Mouse (Mus musculus) bone marrow, adult 2 months (tissue): ENCODE results near the gene Actr1a. TPM values are rescaled to one million over a fixed set of nuclear protein-coding genes. Genes with fewer than 3 reads are reported as not detected.

ENCODE experiments used
- H3K27ac ChIP-seq: fragments of 200-500 bp; 2 replicates; pipeline ENCODE4 v1.5.1; 2012; ENCODE audit warnings: low read depth, mild to moderate bottlenecking, control low read depth, inconsistent platforms, low read length; ENCODE audit not compliant: control insufficient read depth, poor library complexity, insufficient read depth
- H3K4me1 ChIP-seq: fragments of 200-500 bp; 2 replicates; pipeline ENCODE4 v1.6.1; 2011; ENCODE audit warnings: low read length; ENCODE audit not compliant: control insufficient read depth, insufficient read depth
- H3K4me3 ChIP-seq: fragments of 200-500 bp; replicated peaks from 2 replicates; pipeline ENCODE3; 2011; ENCODE audit warnings: mild to moderate bottlenecking, low read depth, low read length, control low read depth; ENCODE audit not compliant: control insufficient read depth
- CTCF ChIP-seq: fragments of 200-500 bp; IDR thresholded peaks from 2 replicates; pipeline ENCODE4 v1.5.1; 2011; ENCODE audit warnings: low read length, control low read depth; ENCODE audit not compliant: control insufficient read depth, insufficient read depth
- POLR2A ChIP-seq: fragments of 200-500 bp; IDR thresholded peaks from 2 replicates; pipeline ENCODE4 v1.6.1; 2011; ENCODE audit warnings: low read depth, mild to moderate bottlenecking, control low read depth, low read length, borderline replicate concordance; ENCODE audit not compliant: control insufficient read depth
- WGBS: fragments of 180-500 bp; shearing (Covaris S2); methylation state at CpG from one replicate; pipeline ENCODE4 v1.1.7; 2018; 5-methylcytosine and 5-hydroxymethylcytosine counted together
- polyA plus RNA-seq: library from polyadenylated mRNA; stranded (reverse); fragments of >200 nt; gene quantifications from 2 replicates; pipeline ENCODE4 v1.2.4, GENCODE M21; 2011; ENCODE audit warnings: low replicate concordance; ENCODE audit not compliant: missing spikeins, insufficient read depth, insufficient read length

Actr1a gene
- polyA plus RNA-seq, 1 experiment: 53.5 TPM

- Histone ChIP-seq H3K4me1 (no peaks in the 10 kb centered on the region), H3K27ac (peak within 1 kb of the TSS; percentile 1; the same call in 1 of the 2 replicates), H3K4me3 (peak within 1 kb of the TSS; percentile 95)
- peak; percentile 94 for TF ChIP-seq CTCF
- TF ChIP-seq POLR2A: 0 out of 2 replicates have a peak, but pooled peaks have one; percentile 57
- under 1% methylated on average over 57 of the region's 57 CpGs for WGBS
Measured at GRCm38 (mm10) chr19:46396686-46397435, 1.3 kb upstream of the Actr1a start, which contains the start of gene Sufu. Gene Sufu, plus strand, starts transcription at chr19:46396896.

- 6% methylated on average over 8 of the region's 8 CpGs for WGBS
- H3K27ac ChIP-seq: no peak overlapping the region
- peak overlapping the region; percentile 15 for H3K4me3 ChIP-seq
- TF ChIP-seq CTCF: no peak
- no peak for TF ChIP-seq POLR2A
- H3K4me1 ChIP-seq: no peaks in the 10 kb centered on the region
Measured at GRCm38 (mm10) chr19:46396109-46396508, 561 bp upstream of the Actr1a start.

GRCm38 (mm10) chr19:46394712-46395108 lies 838 bp downstream of the Actr1a start:
- 2% methylated on average over 10 of the region's 10 CpGs for WGBS
- Histone ChIP-seq H3K27ac (no peak overlapping the region), H3K4me3 (peak overlapping the region; percentile 84), H3K4me1 (0 out of 2 replicates have a peak, but pooled peaks cover 2% of the 10 kb centered on the region)
- TF ChIP-seq POLR2A (no peak), CTCF (no peak)

- WGBS: 16% methylated on average over 4 of the region's 4 CpGs
- no peak overlapping the region for H3K4me3 ChIP-seq
- no peak overlapping the region for H3K27ac ChIP-seq
- 0 out of 2 replicates have a peak, but pooled peaks cover 2% of the 10 kb centered on the region for H3K4me1 ChIP-seq
- TF ChIP-seq POLR2A: no peak
- TF ChIP-seq CTCF: peak; percentile 44; the same call in 1 of the 2 replicates
Measured at GRCm38 (mm10) chr19:46392018-46392417, 3.5 kb downstream of the Actr1a start.

GRCm38 (mm10) chr19:46389872-46390271 lies 5.7 kb downstream of the Actr1a start:
- whole genome bisulfite sequencing: 93% methylated on average over 5 of the region's 5 CpGs
- TF ChIP-seq CTCF (no peak), POLR2A (no peak)
- H3K27ac ChIP-seq: no peak overlapping the region
- no peak overlapping the region for H3K4me3 ChIP-seq
- 0 out of 2 replicates have a peak, but pooled peaks cover 2% of the 10 kb centered on the region for H3K4me1 ChIP-seq

GRCm38 (mm10) chr19:46382275-46382674 lies 13.3 kb downstream of the Actr1a start:
- H3K4me1 ChIP-seq: no peaks in the 10 kb centered on the region
- 91% methylated on average over 9 of the region's 9 CpGs for WGBS
- no peak overlapping the region for H3K4me3 ChIP-seq
- no peak overlapping the region for H3K27ac ChIP-seq
- TF ChIP-seq POLR2A (no peak), CTCF (no peak)

GRCm38 (mm10) chr19:46375891-46376290 lies 19.7 kb downstream of the Actr1a start:
- no peaks in the 10 kb centered on the region for H3K4me1 ChIP-seq
- 80% methylated on average over 4 of the region's 4 CpGs for WGBS
- no peak for TF ChIP-seq CTCF
- TF ChIP-seq POLR2A: no peak
- no peak overlapping the region for H3K4me3 ChIP-seq
- no peak overlapping the region for H3K27ac ChIP-seq

GRCm38 (mm10) chr19:46375489-46375888 lies 20.1 kb downstream of the Actr1a start:
- TF ChIP-seq CTCF (no peak), POLR2A (no peak)
- WGBS: 54% methylated on average over 5 of the region's 5 CpGs
- H3K27ac ChIP-seq: no peak overlapping the region
- H3K4me3 ChIP-seq: no peak overlapping the region
- H3K4me1 ChIP-seq: no peaks in the 10 kb centered on the region

GRCm38 (mm10) chr19:46374477-46375088 lies 21.0 kb downstream of the Actr1a start:
- H3K4me1 ChIP-seq: no peaks in the 10 kb centered on the region
- no peak overlapping the region for H3K27ac ChIP-seq
- no peak for TF ChIP-seq CTCF
- WGBS: 79% methylated on average over 21 of the region's 21 CpGs
- no peak overlapping the region for H3K4me3 ChIP-seq
